Mouse (Mus musculus) MEL (cell line): ENCODE results near the gene Znrf3. TPM values are rescaled to one million over a fixed set of nuclear protein-coding genes. Genes with fewer than 3 reads are reported as not detected.

Experiments used
- DNase-seq: peaks from one replicate; pipeline ENCODE4 v3.0.0; 2011; ENCODE audit warnings: low read depth, low spot score
- H3K27ac ChIP-seq: 2 replicates; pipeline ENCODE4 v1.5.1; 2012; ENCODE audit warnings: low read depth, mild to moderate bottlenecking, control low read depth, low read length, moderate library complexity; ENCODE audit not compliant: control insufficient read depth
- H3K27me3 ChIP-seq, 2 experiments: fragments of 150-350 bp in 1 of 2; sonication (generic) in 1 of 2; 2 replicates each; pipeline ENCODE4 v1.6.1; 2012; ENCODE audit warnings: low read length in 2 of 2, mild to moderate bottlenecking in 2 of 2, improper control_type of control experiment in 1 of 2, moderate library complexity in 1 of 2; ENCODE audit not compliant: insufficient read depth in 2 of 2, control insufficient read depth in 1 of 2
- H3K36me3 ChIP-seq, 2 experiments: 2 replicates each; pipeline ENCODE4 v1.6.1; 2012 to 2014; ENCODE audit warnings: low read length in 2 of 2, improper control_type of control experiment in 1 of 2, inconsistent platforms in 1 of 2, mild to moderate bottlenecking in 1 of 2; ENCODE audit not compliant: insufficient read depth in 2 of 2, control insufficient read depth in 1 of 2
- H3K4me1 ChIP-seq, 2 experiments: fragments of 150-350 bp in 1 of 2; sonication (generic) in 1 of 2; 2 replicates each; pipeline ENCODE4 v1.6.1; 2012; ENCODE audit warnings: low read length in 2 of 2, improper control_type of control experiment in 1 of 2, mild to moderate bottlenecking in 1 of 2; ENCODE audit not compliant: insufficient read depth in 2 of 2, control insufficient read depth in 1 of 2
- H3K4me3 ChIP-seq, 2 experiments: fragments of 150-350 bp in 1 of 2; sonication (generic) in 1 of 2; 2 replicates each; pipeline ENCODE4 v1.5.1; 2012; ENCODE audit warnings: low read depth in 2 of 2, low read length in 2 of 2, mild to moderate bottlenecking in 2 of 2, moderate library complexity in 2 of 2, control low read depth in 1 of 2, improper control_type of control experiment in 1 of 2; ENCODE audit not compliant: control insufficient read depth in 1 of 2, insufficient read depth in 1 of 2
- H3K79me2 ChIP-seq: 2 replicates; pipeline ENCODE4 v1.6.1; 2012; ENCODE audit warnings: mild to moderate bottlenecking, low read length, moderate library complexity; ENCODE audit not compliant: control insufficient read depth, poor library complexity, insufficient read depth
- H3K9ac ChIP-seq: 2 replicates; pipeline ENCODE4 v1.6.1; 2012; ENCODE audit warnings: low read depth, mild to moderate bottlenecking, control low read depth, low read length, moderate library complexity; ENCODE audit not compliant: control insufficient read depth, poor library complexity, severe bottlenecking
- H3K9me3 ChIP-seq: fragments of 150-350 bp; sonication (generic); replicated peaks from 2 replicates; pipeline ENCODE4 v1.6.1; 2012; ENCODE audit warnings: mild to moderate bottlenecking, low read length, improper control_type of control experiment, moderate library complexity; ENCODE audit not compliant: insufficient read depth
- BHLHE40 ChIP-seq: IDR thresholded peaks from 2 replicates; pipeline ENCODE4 v1.6.1; 2012; ENCODE audit warnings: low read depth, mild to moderate bottlenecking, inconsistent platforms, low read length, improper control_type of control experiment, borderline replicate concordance
- CHD1 ChIP-seq: IDR thresholded peaks from 2 replicates; pipeline ENCODE4 v1.6.1; 2012; ENCODE audit warnings: low read depth, mild to moderate bottlenecking, inconsistent platforms, low read length, improper control_type of control experiment
- CHD2 ChIP-seq: IDR thresholded peaks from 2 replicates; pipeline ENCODE4 v1.6.1; 2011; ENCODE audit warnings: low read length, improper control_type of control experiment
- CTCF ChIP-seq, 3 experiments: IDR thresholded peaks in 2 of 3; conservative IDR thresholded peaks in 1 of 3; 2 replicates each; pipeline ENCODE4 v1.5.1; 2011 to 2012; ENCODE audit warnings: low read length in 3 of 3, low read depth in 2 of 3, mild to moderate bottlenecking in 2 of 3, improper control_type of control experiment in 1 of 3, inconsistent platforms in 1 of 3, mixed read lengths in 1 of 3, moderate library complexity in 1 of 3; ENCODE audit not compliant: control insufficient read depth in 1 of 3, insufficient read depth in 1 of 3, poor library complexity in 1 of 3, severe bottlenecking in 1 of 3
- E2F4 ChIP-seq: IDR thresholded peaks from 2 replicates; pipeline ENCODE4 v1.6.1; 2011; ENCODE audit warnings: low read depth, low read length, improper control_type of control experiment, borderline replicate concordance
- EP300 ChIP-seq, 2 experiments: IDR thresholded peaks; 2 replicates each; pipeline ENCODE4 v1.6.1; 2011; ENCODE audit warnings: improper control_type of control experiment in 2 of 2, low read length in 2 of 2, low read depth in 1 of 2, mild to moderate bottlenecking in 1 of 2
- ETS1 ChIP-seq: IDR thresholded peaks from 2 replicates; pipeline ENCODE4 v1.6.1; 2012; ENCODE audit warnings: low read depth, mild to moderate bottlenecking, inconsistent platforms, low read length, improper control_type of control experiment, moderate library complexity
- GATA1 ChIP-seq: IDR thresholded peaks from 2 replicates; pipeline ENCODE4 v1.6.1; 2011; ENCODE audit warnings: low read depth, low read length, improper control_type of control experiment
- KAT2A ChIP-seq: conservative IDR thresholded peaks from 2 replicates; pipeline ENCODE4 v1.6.1; 2012; ENCODE audit warnings: low read depth, low read length, improper control_type of control experiment, inconsistent platforms
- MAFK ChIP-seq: IDR thresholded peaks from 2 replicates; pipeline ENCODE4 v1.6.1; 2011; ENCODE audit warnings: low read depth, mild to moderate bottlenecking, low read length, improper control_type of control experiment, borderline replicate concordance
- MAX ChIP-seq: IDR thresholded peaks from 2 replicates; pipeline ENCODE4 v1.6.1; 2011; ENCODE audit warnings: low read length, improper control_type of control experiment
- MEF2A ChIP-seq: IDR thresholded peaks from 2 replicates; pipeline ENCODE4 v1.6.1; 2014; ENCODE audit warnings: low read depth, mild to moderate bottlenecking, inconsistent platforms, low read length, improper control_type of control experiment; ENCODE audit not compliant: poor library complexity, insufficient replicate concordance, severe bottlenecking; ENCODE audit errors: extremely low read depth
- MYC ChIP-seq: IDR thresholded peaks from 2 replicates; pipeline ENCODE4 v1.6.1; 2011; ENCODE audit warnings: low read depth, mild to moderate bottlenecking, low read length, improper control_type of control experiment, moderate library complexity
- POLR2AphosphoS2 ChIP-seq: IDR thresholded peaks from 2 replicates; pipeline ENCODE4 v1.6.1; 2011; ENCODE audit warnings: low read length, improper control_type of control experiment
- SMC3 ChIP-seq: IDR thresholded peaks from 2 replicates; pipeline ENCODE4 v1.6.1; 2011; ENCODE audit warnings: low read depth, low read length, improper control_type of control experiment
- UBTF ChIP-seq: IDR thresholded peaks from 2 replicates; pipeline ENCODE4 v1.6.1; 2012; ENCODE audit warnings: low read depth, mild to moderate bottlenecking, inconsistent platforms, low read length, improper control_type of control experiment, moderate library complexity, borderline replicate concordance; ENCODE audit not compliant: insufficient read depth
- USF1 ChIP-seq: IDR thresholded peaks from 2 replicates; pipeline ENCODE4 v1.6.1; 2014; ENCODE audit warnings: low read depth, mild to moderate bottlenecking, inconsistent platforms, low read length, improper control_type of control experiment, moderate library complexity
- USF2 ChIP-seq, 2 experiments: IDR thresholded peaks; 2 replicates each; pipeline ENCODE4 v1.6.1; 2011 to 2012; ENCODE audit warnings: improper control_type of control experiment in 2 of 2, low read length in 2 of 2, borderline replicate concordance in 1 of 2, inconsistent platforms in 1 of 2, low read depth in 1 of 2, mild to moderate bottlenecking in 1 of 2; ENCODE audit not compliant: insufficient read depth in 1 of 2
- ZC3H11A ChIP-seq: IDR thresholded peaks from 2 replicates; pipeline ENCODE4 v1.6.1; 2012; ENCODE audit warnings: low read depth, mild to moderate bottlenecking, inconsistent platforms, low read length, improper control_type of control experiment
- ZNF384 ChIP-seq: IDR thresholded peaks from 2 replicates; pipeline ENCODE4 v1.6.1; 2012; ENCODE audit warnings: low read depth, mild to moderate bottlenecking, inconsistent platforms, low read length, improper control_type of control experiment
- polyA plus RNA-seq, 2 experiments: library from polyadenylated mRNA; stranded (reverse) in 1 of 2; unstranded in 1 of 2; fragments of >175 nt in 1 of 2; fragments of >200 nt in 1 of 2; gene quantifications; 2 replicates each; pipeline versions ENCODE4 v1.2.1 to v1.2.4; 2012; ENCODE audit warnings: low replicate concordance in 2 of 2, low read depth in 1 of 2; ENCODE audit not compliant: insufficient read length in 2 of 2, insufficient read depth in 1 of 2, missing spikeins in 1 of 2
- total RNA-seq: library from RNA; depleted of rRNA; stranded (reverse); fragments of 300-350 nt; gene quantifications from 2 replicates; pipeline ENCODE4 v1.2.3, GENCODE M21; 2012

Gene Znrf3
- total and polyA plus RNA-seq, 3 experiments, result 9.0 to 9.2 TPM; not detected in 1

DNA sequence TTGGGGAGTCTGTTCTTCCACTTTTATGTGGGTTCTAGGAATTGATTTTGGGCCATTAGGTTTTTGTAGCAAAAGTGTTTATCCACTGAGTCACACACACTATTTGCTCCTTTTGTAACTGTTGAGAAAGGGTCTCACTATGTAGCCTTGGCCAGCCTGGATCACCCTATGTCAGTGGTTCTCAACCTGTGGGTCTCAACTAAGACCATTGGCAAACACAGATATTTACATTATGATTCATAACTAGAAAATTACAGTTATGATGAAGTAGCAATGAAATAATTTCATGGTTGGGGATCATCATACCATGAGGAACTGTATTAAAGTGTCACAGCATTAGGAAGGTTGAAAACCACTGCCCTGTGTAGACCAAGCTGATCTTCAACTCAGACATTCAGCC lies 140.1 kb downstream of the Znrf3 start:
- H3K27ac ChIP-seq, result no peak overlapping the region
- H3K9me3 ChIP-seq, result no peaks in the 10 kb centered on the region
- TF ChIP-seq USF2 (IDR thresholded peaks at IDR 0.05; ENCODE audit: borderline replicate concordance in 1 of 2, insufficient read depth in 1 of 2, low read depth in 1 of 2, low read length in 2 of 2), result no peak
- TF ChIP-seq GATA1, result no peak
- DNase-seq, result no peak
- no peaks in the 10 kb centered on the region for H3K27me3 ChIP-seq
- no peak overlapping the region for H3K9ac ChIP-seq
- H3K36me3 ChIP-seq, result peaks cover 0 to 6% of the 10 kb centered on the region in 2 experiments; a peak in 2 of 4 replicates
- H3K79me2 ChIP-seq, result no peaks in the 10 kb centered on the region
- peaks cover 3% of the 10 kb centered on the region in 2 experiments; a peak in 3 of 4 replicates for H3K4me1 ChIP-seq
- H3K4me3 ChIP-seq, result no peak overlapping the region

DNA sequence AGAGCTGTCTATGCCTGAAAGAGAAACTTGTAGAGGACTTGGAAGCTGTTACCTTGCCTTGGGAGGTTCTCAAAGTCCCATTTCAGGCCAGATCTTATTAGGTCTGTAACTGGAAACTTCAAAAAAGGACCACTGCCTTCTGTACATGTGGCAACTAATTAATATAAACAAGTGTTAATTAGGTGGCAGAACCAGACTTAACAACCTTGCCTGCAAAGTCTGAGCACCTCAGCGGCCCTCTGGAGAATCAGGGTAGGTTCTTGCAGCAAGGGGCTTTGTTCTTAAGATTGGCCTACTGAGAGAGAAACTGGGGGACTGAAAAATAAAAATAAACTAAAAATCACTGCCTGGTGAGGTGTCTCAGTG lies 146.7 kb downstream of the Znrf3 start:
- Histone ChIP-seq H3K27me3 (no peaks in the 10 kb centered on the region), H3K36me3 (no peaks in the 10 kb centered on the region), H3K79me2 (no peaks in the 10 kb centered on the region), H3K4me3 (no peak overlapping the region), H3K9ac (no peak overlapping the region), H3K4me1 (no peaks in the 10 kb centered on the region), H3K9me3 (no peaks in the 10 kb centered on the region), H3K27ac (no peak overlapping the region)
- DNase-seq, result no peak
- TF ChIP-seq KAT2A (no peak), CHD2 (no peak), ZC3H11A (no peak), CHD1 (no peak), POLR2AphosphoS2 (no peak), MYC (no peak)

DNA sequence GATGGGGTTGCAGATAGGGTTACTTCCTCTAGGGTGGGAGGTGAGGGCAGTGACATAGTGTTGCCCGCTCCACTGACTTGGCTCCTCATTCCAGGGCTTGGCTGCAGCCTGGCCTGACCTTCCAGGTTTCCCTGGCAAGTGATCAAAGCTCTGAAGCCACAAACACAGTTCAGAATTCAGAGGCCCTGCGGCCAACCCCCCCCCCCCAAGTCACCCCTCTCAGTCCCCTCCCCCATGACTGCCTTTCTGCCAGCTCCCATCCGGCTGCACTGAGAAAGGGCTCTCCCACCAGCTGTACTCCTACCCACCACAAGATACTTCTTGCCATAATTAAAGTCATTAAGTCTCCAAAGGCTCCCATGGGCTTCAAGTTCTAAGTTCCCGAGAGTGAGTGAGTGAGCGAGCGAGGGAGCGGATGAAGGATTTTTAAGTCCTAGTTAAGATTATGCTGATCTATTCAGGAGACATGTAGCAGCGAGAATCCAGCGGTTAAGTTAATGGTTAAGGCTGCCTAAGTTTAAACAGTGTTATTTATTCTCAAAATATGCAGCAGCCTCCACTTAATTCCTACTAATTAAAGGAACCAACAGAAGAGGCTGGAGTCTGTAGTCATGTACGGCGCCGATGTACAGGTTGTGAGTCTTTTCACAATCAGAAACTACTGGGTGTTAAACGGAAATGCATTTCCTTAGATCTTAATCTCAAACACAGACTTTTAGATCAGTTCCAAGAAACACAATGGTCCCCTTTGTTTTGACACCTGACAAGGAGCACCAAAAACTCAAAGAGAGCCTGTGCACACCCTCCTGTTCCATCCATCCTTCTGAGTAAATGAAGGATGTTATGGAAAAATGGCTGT lies 147.3 kb downstream of the Znrf3 start:
- DNase-seq, result no peak
- Histone ChIP-seq H3K4me1 (no peaks in the 10 kb centered on the region), H3K36me3 (no peaks in the 10 kb centered on the region)

More for the DNA sequence above, 147.3 kb downstream of the Znrf3 start:
- H3K27ac ChIP-seq, result no peak overlapping the region
- no peak for TF ChIP-seq MAFK
- TF ChIP-seq MEF2A, result no peak
- TF ChIP-seq ETS1, result no peak
- TF ChIP-seq MAX, result no peak
- TF ChIP-seq CHD1, result no peak
- no peak for TF ChIP-seq CTCF (IDR thresholded peaks at IDR 0.05 in 2 of 3, conservative IDR thresholded peaks at IDR 0.05 in 1 of 3; ENCODE audit: control insufficient read depth in 1 of 3, insufficient read depth in 1 of 3, low read depth in 2 of 3, low read length in 3 of 3, poor library complexity in 1 of 3, severe bottlenecking in 1 of 3)
- no peak for TF ChIP-seq BHLHE40
- TF ChIP-seq USF1, result no peak
- no peak for TF ChIP-seq KAT2A
- TF ChIP-seq EP300 (IDR thresholded peaks at IDR 0.05; ENCODE audit: low read depth in 1 of 2, low read length in 2 of 2), result no peak
- no peak for TF ChIP-seq ZNF384
- no peak for TF ChIP-seq E2F4
- no peak for TF ChIP-seq UBTF
- no peak for TF ChIP-seq SMC3
- no peak overlapping the region for H3K9ac ChIP-seq
- no peaks in the 10 kb centered on the region for H3K9me3 ChIP-seq
- no peaks in the 10 kb centered on the region for H3K27me3 ChIP-seq
- no peak overlapping the region for H3K4me3 ChIP-seq
- H3K79me2 ChIP-seq, result no peaks in the 10 kb centered on the region
